Mouse (Mus musculus) stomach, postnatal 0 days (tissue): ENCODE data around the gene Pakap.

ENCODE experiments used
- CTCF ChIP-seq: IDR thresholded peaks from 2 replicates; pipeline ENCODE4 v1.5.1; 2016; ENCODE audit warnings: antibody characterized with exemption, low read depth, mild to moderate bottlenecking, moderate library complexity
- EP300 ChIP-seq: optimal IDR thresholded peaks from 2 replicates; pipeline ENCODE3; 2016; ENCODE audit warnings: antibody characterized with exemption

DNA sequence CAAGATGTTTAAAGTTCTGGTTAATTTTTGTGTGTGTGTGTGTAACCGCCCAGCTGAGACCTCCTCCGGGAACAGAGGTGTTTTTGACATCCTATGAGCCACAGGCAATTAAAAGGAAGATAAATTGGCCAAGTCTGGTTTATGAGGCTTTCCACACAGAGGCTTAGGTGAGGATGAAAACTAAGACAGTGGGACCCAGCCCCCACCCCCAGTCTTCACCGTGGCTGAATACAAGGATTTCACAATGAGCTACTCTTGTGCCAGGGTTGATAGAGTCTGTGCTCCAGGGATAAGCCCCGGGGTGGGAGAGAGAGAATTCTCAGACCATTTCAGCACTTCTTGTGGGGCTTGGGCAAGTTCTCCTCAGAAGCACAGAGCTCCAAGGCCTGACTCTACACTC is 183.1 kb downstream of the Pakap start:
- TF ChIP-seq CTCF (no peak), EP300 (no peak)
